Mouse (Mus musculus) megakaryocyte, adult 5-6 weeks (primary cell): Measurements from ENCODE around the gene Zfp111. TPM values are rescaled to one million over a fixed set of nuclear protein-coding genes. Genes with fewer than 3 reads are reported as not detected.

Source experiments
- ATAC-seq: 2 replicates; pipeline ENCODE4 v1.8.0; 2016; ENCODE audit warnings: mild to moderate bottlenecking, inconsistent platforms; ENCODE audit not compliant: poor library complexity, severe bottlenecking
- total RNA-seq, 2 experiments: library from RNA; stranded (forward) in 1 of 2; stranded (reverse) in 1 of 2; fragments of 153-499, 151-499 nt in 1 of 2; fragments of 221-1000, 200-1000 nt in 1 of 2; gene quantifications; 2 replicates each; pipeline versions ENCODE4 v1.2.3 to v1.2.4; 2015 to 2017

The Zfp111 gene
- 6.0 and 6.8 TPM in 2 replicates for total RNA-seq (2015)
- total RNA-seq (2017): 6.8 and 8.9 TPM in 2 replicates

GRCm38 (mm10) chr7:24211343-24211742, at the start of gene Zfp111:
TSS of gene Zfp111 (minus strand) at chr7:24211443.
- no peak for ATAC-seq

GRCm38 (mm10) chr7:24260000-24260312, 48.7 kb upstream of the Zfp111 start:
- no peak for ATAC-seq

GRCm38 (mm10) chr7:24259306-24259999, 48.2 kb upstream of the Zfp111 start:
- ATAC-seq: no peak

- peak; percentile 95 for ATAC-seq
Observed at GRCm38 (mm10) chr7:24254633-24255474, 43.6 kb upstream of the Zfp111 start, which contains the start of gene Zfp108. TSS of gene Zfp108 (plus strand) at chr7:24254794.

- no peak for ATAC-seq
Observed at GRCm38 (mm10) chr7:24253779-24254615, 42.8 kb upstream of the Zfp111 start.

- ATAC-seq: peak; percentile 91
Observed at GRCm38 (mm10) chr7:24237040-24237791, 26.0 kb upstream of the Zfp111 start, which contains the start of gene Zfp109. TSS of gene Zfp109 (minus strand) at chr7:24237560.

GRCm38 (mm10) chr7:24210296-24210695, 947 bp downstream of the Zfp111 start:
- ATAC-seq: no peak

- no peak for ATAC-seq
Observed at GRCm38 (mm10) chr7:24208282-24208886, 2.9 kb downstream of the Zfp111 start.

- ATAC-seq: peak; percentile 89
Observed at GRCm38 (mm10) chr7:24207488-24208261, 3.6 kb downstream of the Zfp111 start.

GRCm38 (mm10) chr7:24196961-24197360, 14.3 kb downstream of the Zfp111 start:
- no peak for ATAC-seq

- ATAC-seq: no peak
Observed at GRCm38 (mm10) chr7:24193157-24193556, 18.1 kb downstream of the Zfp111 start.

GRCm38 (mm10) chr7:24191361-24191760, 19.9 kb downstream of the Zfp111 start:
- ATAC-seq: no peak

GRCm38 (mm10) chr7:24189571-24189944, 21.7 kb downstream of the Zfp111 start:
- peak; percentile 47 for ATAC-seq

- ATAC-seq: peak; percentile 21; the same call in 1 of the 2 replicates
Observed at GRCm38 (mm10) chr7:24188901-24189570, 22.2 kb downstream of the Zfp111 start.

- no peak for ATAC-seq
Observed at GRCm38 (mm10) chr7:24187611-24188010, 23.6 kb downstream of the Zfp111 start.

GRCm38 (mm10) chr7:24175337-24175711, 35.9 kb downstream of the Zfp111 start:
- no peak for ATAC-seq

GRCm38 (mm10) chr7:24174618-24175336, 36.5 kb downstream of the Zfp111 start, which contains the start of gene Zfp114:
TSS of gene Zfp114 (plus strand) at chr7:24175060.
- ATAC-seq: peak; percentile 83

GRCm38 (mm10) chr7:24172191-24172590, 39.1 kb downstream of the Zfp111 start:
- ATAC-seq: no peak
